Mouse (Mus musculus): ENCODE results near the gene Trim75. TPM values are rescaled to one million over a fixed set of nuclear protein-coding genes. Genes with fewer than 3 reads are reported as not detected.

The Trim75 gene
- polyA plus RNA-seq, 1 experiment: 0.02 TPM

DNA sequence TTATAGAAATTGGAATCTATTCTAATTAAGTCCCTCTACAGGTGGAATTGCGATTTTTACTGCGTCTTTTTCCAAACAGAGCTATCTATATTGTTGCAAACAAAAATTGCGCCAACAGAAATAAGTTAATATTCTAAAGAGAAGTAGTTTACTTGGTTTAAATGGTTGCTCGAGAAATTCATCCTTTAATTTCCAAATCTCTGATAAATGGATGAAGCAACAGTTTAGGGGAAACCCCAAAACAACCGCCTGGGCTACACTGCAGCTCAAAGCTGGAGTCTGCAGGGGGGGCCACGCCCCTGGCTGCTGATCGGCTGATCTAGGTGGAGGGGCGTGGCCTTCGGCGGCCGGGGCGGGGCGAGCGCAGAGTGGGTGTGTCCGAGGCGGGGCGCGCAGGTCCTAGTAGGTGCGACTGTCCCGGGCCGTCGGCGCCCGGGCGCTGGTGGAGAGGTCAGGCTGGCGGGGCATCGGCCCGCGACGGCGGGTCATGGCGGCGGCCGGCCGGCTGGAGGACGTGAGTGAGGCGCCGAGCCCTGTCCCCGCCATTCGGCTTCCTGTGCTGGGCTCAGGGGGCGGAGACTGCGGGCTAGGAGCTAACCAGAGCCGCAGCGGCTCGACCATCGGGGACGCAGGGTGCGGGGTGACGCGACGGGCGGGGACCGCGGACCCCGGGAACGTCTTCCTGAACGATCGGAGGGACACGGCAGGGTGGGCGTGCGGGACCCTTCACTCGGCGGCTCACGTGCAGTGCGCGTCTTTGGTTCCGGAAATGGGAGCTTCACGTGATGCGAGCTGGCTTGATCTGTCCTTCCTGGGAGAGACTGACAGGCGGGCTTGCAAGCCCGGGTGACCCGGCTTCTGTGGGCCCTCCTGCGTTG lies 40.6 kb downstream of the Trim75 start, which contains the start of gene Tmem192:
Tmem192 (plus strand) TSS at position 366 of the 878 bp plus-strand sequence.
- Histone ChIP-seq H3ac (ENCODE audit: control insufficient read depth, insufficient read length, low read depth) (peak within 1 kb of the TSS; percentile 75), H3K79me2 (ENCODE audit: control insufficient read depth, insufficient read depth) (no peaks in the 10 kb centered on the region), H3K36me3 (ENCODE audit: control insufficient read depth, insufficient read depth) (no peaks in the 10 kb centered on the region), H3K27me3 (ENCODE audit: control insufficient read depth, insufficient read depth, insufficient read length) (peaks cover 3% of the 10 kb centered on the region), H3K4me3 (ENCODE audit: insufficient read depth, poor library complexity, severe bottlenecking) (peak within 1 kb of the TSS; percentile 59), H3K79me3 (ENCODE audit: low read depth) (peaks cover 3% of the 10 kb centered on the region)
- TF ChIP-seq CEBPB (IDR thresholded peaks at IDR 0.05; ENCODE audit: low read depth): peak; percentile 64
- TF ChIP-seq MAX (IDR thresholded peaks at IDR 0.05): peak; percentile 51
- TF ChIP-seq FOSL1 (IDR thresholded peaks at IDR 0.05; ENCODE audit: insufficient read depth, low read length, poor library complexity, severe bottlenecking): no peak
- no peak for TF ChIP-seq MYOG (IDR thresholded peaks at IDR 0.05; ENCODE audit: control insufficient read depth, extremely low read depth, insufficient read length)
- no peak for TF ChIP-seq CTCF (IDR thresholded peaks at IDR 0.05; ENCODE audit: control insufficient read depth, insufficient read depth, insufficient read length)
- no peak for TF ChIP-seq MYOD1 (IDR thresholded peaks at IDR 0.05; ENCODE audit: control insufficient read depth, insufficient read length, low read depth)
- TF ChIP-seq USF1 (IDR thresholded peaks at IDR 0.05; ENCODE audit: low read depth): peak; percentile 95

DNA sequence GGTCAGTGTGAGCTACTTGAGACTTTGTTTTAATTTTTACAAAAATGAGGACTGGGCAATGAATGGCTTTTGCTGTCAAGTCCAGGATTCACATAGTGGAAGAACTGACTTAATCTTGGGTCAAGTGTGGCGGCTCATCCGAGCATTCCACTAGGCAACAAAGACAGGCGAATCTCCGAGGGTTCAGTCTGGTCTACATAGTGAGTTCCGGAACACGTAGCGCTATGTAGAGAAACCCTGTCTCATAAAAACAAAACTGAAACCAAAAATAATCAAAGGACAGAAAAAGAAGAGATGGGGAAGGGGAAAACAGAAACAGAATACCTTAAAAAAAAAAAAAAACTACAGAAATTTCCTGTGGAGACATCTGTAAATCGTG lies 41.2 kb downstream of the Trim75 start:
- Histone ChIP-seq H3ac (ENCODE audit: control insufficient read depth, insufficient read length, low read depth) (no peak overlapping the region), H3K79me2 (ENCODE audit: control insufficient read depth, insufficient read depth) (no peaks in the 10 kb centered on the region), H3K27me3 (ENCODE audit: control insufficient read depth, insufficient read depth, insufficient read length) (peaks cover 3% of the 10 kb centered on the region), H3K4me3 (ENCODE audit: insufficient read depth, poor library complexity, severe bottlenecking) (peak overlapping the region; percentile 59), H3K79me3 (ENCODE audit: low read depth) (peaks cover 3% of the 10 kb centered on the region), H3K36me3 (ENCODE audit: control insufficient read depth, insufficient read depth) (no peaks in the 10 kb centered on the region)
- TF ChIP-seq USF1 (IDR thresholded peaks at IDR 0.05; ENCODE audit: low read depth): no peak
- no peak for TF ChIP-seq MYOD1 (IDR thresholded peaks at IDR 0.05; ENCODE audit: control insufficient read depth, insufficient read length, low read depth)

DNA sequence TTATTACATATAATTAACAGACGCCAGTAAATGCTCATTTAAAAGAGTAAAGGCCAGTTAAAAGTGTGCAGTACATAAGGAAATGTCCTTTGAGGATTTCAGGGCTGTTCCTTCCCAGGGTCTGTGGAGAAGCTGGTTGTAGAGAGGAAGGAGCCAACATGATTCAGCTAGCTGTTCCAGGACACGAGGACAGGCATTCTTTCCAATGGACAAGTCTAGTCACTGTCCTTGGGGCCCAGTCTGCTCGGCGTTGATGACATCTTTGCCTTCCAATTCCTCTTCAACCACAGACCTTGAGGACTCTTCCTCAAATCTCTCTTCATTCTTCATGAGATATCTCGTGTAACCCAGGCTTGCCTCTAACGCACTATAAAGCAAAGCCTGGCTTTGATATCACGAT lies 42.0 kb downstream of the Trim75 start:
- H3K79me2 ChIP-seq (ENCODE audit: control insufficient read depth, insufficient read depth): no peaks in the 10 kb centered on the region
- H3ac ChIP-seq (ENCODE audit: control insufficient read depth, insufficient read length, low read depth): no peak overlapping the region
- H3K79me3 ChIP-seq (ENCODE audit: low read depth): peaks cover 3% of the 10 kb centered on the region
- no peak overlapping the region for H3K4me3 ChIP-seq (ENCODE audit: insufficient read depth, poor library complexity, severe bottlenecking)
- no peak for TF ChIP-seq MYOG (IDR thresholded peaks at IDR 0.05; ENCODE audit: control insufficient read depth, extremely low read depth, insufficient read length)
- TF ChIP-seq CEBPB (IDR thresholded peaks at IDR 0.05; ENCODE audit: low read depth): no peak
- TF ChIP-seq FOSL1 (IDR thresholded peaks at IDR 0.05; ENCODE audit: insufficient read depth, low read length, poor library complexity, severe bottlenecking): no peak
- no peak for TF ChIP-seq USF1 (IDR thresholded peaks at IDR 0.05; ENCODE audit: low read depth)
- no peak for TF ChIP-seq MAX (IDR thresholded peaks at IDR 0.05)
- TF ChIP-seq CTCF (IDR thresholded peaks at IDR 0.05; ENCODE audit: control insufficient read depth, insufficient read depth, insufficient read length): no peak
- TF ChIP-seq MYOD1 (IDR thresholded peaks at IDR 0.05; ENCODE audit: control insufficient read depth, insufficient read length, low read depth): no peak
- no peaks in the 10 kb centered on the region for H3K36me3 ChIP-seq (ENCODE audit: control insufficient read depth, insufficient read depth)
- peaks cover 3% of the 10 kb centered on the region for H3K27me3 ChIP-seq (ENCODE audit: control insufficient read depth, insufficient read depth, insufficient read length)

DNA sequence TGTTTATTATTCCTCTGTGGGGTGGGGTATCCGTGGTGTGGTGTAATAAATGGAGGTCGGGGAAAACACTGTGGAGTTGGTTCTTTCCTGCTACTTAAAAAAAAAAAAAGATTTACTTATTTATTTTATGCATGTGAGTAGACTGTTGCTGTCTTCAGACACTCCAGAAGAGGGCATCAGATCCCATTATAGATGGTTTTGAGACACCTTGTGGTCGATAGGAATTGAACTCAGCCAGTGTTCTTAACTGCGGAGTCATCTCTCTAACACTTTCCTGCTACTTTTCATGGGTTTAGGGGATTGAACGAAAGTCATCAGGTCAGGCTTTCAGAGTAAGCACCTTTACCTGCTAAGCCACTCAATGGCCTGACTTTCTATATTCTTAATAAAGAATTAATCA lies 42.8 kb downstream of the Trim75 start:
- no peak overlapping the region for H3K4me3 ChIP-seq (ENCODE audit: insufficient read depth, poor library complexity, severe bottlenecking)
- H3K27me3 ChIP-seq (ENCODE audit: control insufficient read depth, insufficient read depth, insufficient read length): peaks cover 3% of the 10 kb centered on the region
- H3K36me3 ChIP-seq (ENCODE audit: control insufficient read depth, insufficient read depth): no peaks in the 10 kb centered on the region
- no peak overlapping the region for H3ac ChIP-seq (ENCODE audit: control insufficient read depth, insufficient read length, low read depth)
- peaks cover 3% of the 10 kb centered on the region for H3K79me3 ChIP-seq (ENCODE audit: low read depth)
- no peaks in the 10 kb centered on the region for H3K79me2 ChIP-seq (ENCODE audit: control insufficient read depth, insufficient read depth)
- TF ChIP-seq MAX (IDR thresholded peaks at IDR 0.05) (no peak), FOSL1 (IDR thresholded peaks at IDR 0.05; ENCODE audit: insufficient read depth, low read length, poor library complexity, severe bottlenecking) (no peak), USF1 (IDR thresholded peaks at IDR 0.05; ENCODE audit: low read depth) (no peak), MYOG (IDR thresholded peaks at IDR 0.05; ENCODE audit: control insufficient read depth, extremely low read depth, insufficient read length) (no peak), MYOD1 (IDR thresholded peaks at IDR 0.05; ENCODE audit: control insufficient read depth, insufficient read length, low read depth) (no peak), CEBPB (IDR thresholded peaks at IDR 0.05; ENCODE audit: low read depth) (no peak), CTCF (IDR thresholded peaks at IDR 0.05; ENCODE audit: control insufficient read depth, insufficient read depth, insufficient read length) (no peak)

DNA sequence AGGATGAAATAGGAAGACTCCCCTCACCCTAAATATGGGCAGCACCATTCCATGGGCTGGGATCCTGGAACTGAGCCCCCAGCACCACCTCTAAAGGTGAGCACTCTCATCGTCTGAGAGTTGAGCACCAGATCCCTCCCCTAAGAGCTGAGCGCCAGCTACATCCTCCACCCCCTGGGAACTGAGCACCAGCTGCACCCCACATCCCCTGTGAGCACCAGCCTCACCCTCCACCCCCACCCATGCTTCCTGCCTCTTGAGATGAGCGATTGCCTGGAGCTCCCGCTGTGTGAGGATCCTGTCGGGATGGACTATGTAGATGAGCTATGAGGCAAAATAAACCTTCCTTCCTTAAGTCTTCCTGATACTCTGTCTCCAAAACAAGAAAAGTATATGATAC lies 44.7 kb downstream of the Trim75 start:
- no peak overlapping the region for H3K4me3 ChIP-seq (ENCODE audit: insufficient read depth, poor library complexity, severe bottlenecking)
- H3ac ChIP-seq (ENCODE audit: control insufficient read depth, insufficient read length, low read depth): no peak overlapping the region
- no peaks in the 10 kb centered on the region for H3K79me2 ChIP-seq (ENCODE audit: control insufficient read depth, insufficient read depth)
- TF ChIP-seq CTCF (IDR thresholded peaks at IDR 0.05; ENCODE audit: control insufficient read depth, insufficient read depth, insufficient read length) (no peak), MAX (IDR thresholded peaks at IDR 0.05) (no peak), MYOG (IDR thresholded peaks at IDR 0.05; ENCODE audit: control insufficient read depth, extremely low read depth, insufficient read length) (no peak)
- peaks cover 3% of the 10 kb centered on the region for H3K27me3 ChIP-seq (ENCODE audit: control insufficient read depth, insufficient read depth, insufficient read length)
- H3K79me3 ChIP-seq (ENCODE audit: low read depth): no peaks in the 10 kb centered on the region
- no peaks in the 10 kb centered on the region for H3K36me3 ChIP-seq (ENCODE audit: control insufficient read depth, insufficient read depth)

DNA sequence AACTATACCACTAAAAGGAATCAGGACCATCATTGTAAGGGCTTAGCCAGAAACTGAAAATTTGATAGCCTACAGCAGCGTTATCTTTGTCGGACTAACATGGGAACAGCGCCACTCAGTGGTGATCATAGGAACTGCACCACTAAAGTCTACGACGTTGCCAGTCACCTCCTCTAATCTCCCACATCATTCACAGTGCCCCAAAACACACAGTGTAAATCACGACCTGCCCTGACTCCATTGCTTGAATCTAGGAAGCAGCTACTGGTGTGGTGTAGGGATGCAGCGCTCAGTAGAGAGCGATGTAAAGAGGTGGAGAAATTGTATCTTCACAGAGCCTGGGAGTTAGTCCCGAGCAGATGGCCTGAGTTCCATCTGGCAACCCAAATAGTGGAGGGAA lies 46.1 kb downstream of the Trim75 start:
- no peaks in the 10 kb centered on the region for H3K79me2 ChIP-seq (ENCODE audit: control insufficient read depth, insufficient read depth)
- peaks cover 3% of the 10 kb centered on the region for H3K27me3 ChIP-seq (ENCODE audit: control insufficient read depth, insufficient read depth, insufficient read length)
- H3K79me3 ChIP-seq (ENCODE audit: low read depth): no peaks in the 10 kb centered on the region
- no peak overlapping the region for H3K4me3 ChIP-seq (ENCODE audit: insufficient read depth, poor library complexity, severe bottlenecking)
- H3K36me3 ChIP-seq (ENCODE audit: control insufficient read depth, insufficient read depth): no peaks in the 10 kb centered on the region
- TF ChIP-seq CTCF (IDR thresholded peaks at IDR 0.05; ENCODE audit: control insufficient read depth, insufficient read depth, insufficient read length) (peak; percentile 83), CEBPB (IDR thresholded peaks at IDR 0.05; ENCODE audit: low read depth) (no peak)
- no peak overlapping the region for H3ac ChIP-seq (ENCODE audit: control insufficient read depth, insufficient read length, low read depth)

All from C2C12 (cell line).